Mouse (Mus musculus) erythroid progenitor cell, adult 5-6 weeks (primary cell): ENCODE results near the gene Rabif. TPM values are rescaled to one million over a fixed set of nuclear protein-coding genes. Genes with fewer than 3 reads are reported as not detected.
A peak's percentile ranks its signal among the peaks of the same experiment; 100 is the strongest.
"Not testable (repeated sequence)": the region's sequence is repeated elsewhere in the genome, so short reads cannot be mapped to it uniquely, and the experiment has no call there.

Experiments
- ATAC-seq: replicated peaks from 2 replicates; pipeline ENCODE4 v1.8.0; 2016; ENCODE audit warnings: moderate number of reproducible peaks, mild to moderate bottlenecking, moderate TSS enrichment, inconsistent platforms; ENCODE audit not compliant: poor library complexity, low FRiP score, severe bottlenecking
- total RNA-seq, 2 experiments: library from RNA; stranded (forward) in 1 of 2; stranded (reverse) in 1 of 2; fragments of 150-400 nt in 1 of 2; fragments of 186-747, 209-891 nt in 1 of 2; gene quantifications; 2 replicates each; pipeline versions ENCODE4 v1.2.3 to v1.2.4; 2015 to 2017; ENCODE audit warnings: low replicate concordance in 2 of 2

Gene Rabif
- total RNA-seq, 2 experiments from 2014 or later, result 3.6 to 18.4 TPM

GRCm38 (mm10) chr1:134510018-134510417, 15.6 kb downstream of the Rabif start:
- no peak for ATAC-seq

GRCm38 (mm10) chr1:134512183-134512582, 17.7 kb downstream of the Rabif start:
- no peak for ATAC-seq

- ATAC-seq, result no peak
These were observed 18.1 kb downstream of the Rabif start for GRCm38 (mm10) chr1:134512584-134512983.

GRCm38 (mm10) chr1:134513312-134513860, 18.9 kb downstream of the Rabif start:
- peak; percentile 55 for ATAC-seq

- ATAC-seq, result no peak
These were observed 19.6 kb downstream of the Rabif start for GRCm38 (mm10) chr1:134513876-134514590.

GRCm38 (mm10) chr1:134515891-134516290, 21.4 kb downstream of the Rabif start:
- ATAC-seq, result no peak

GRCm38 (mm10) chr1:134516491-134517198, 22.2 kb downstream of the Rabif start:
- ATAC-seq, result no peak

- ATAC-seq, result not testable (repeated sequence)
These were observed 23.4 kb downstream of the Rabif start for GRCm38 (mm10) chr1:134517841-134518240.

- peak; percentile 88 for ATAC-seq
These were observed 24.2 kb downstream of the Rabif start for GRCm38 (mm10) chr1:134518677-134519076.

GRCm38 (mm10) chr1:134519201-134519600, 24.8 kb downstream of the Rabif start:
- not testable (repeated sequence) for ATAC-seq

GRCm38 (mm10) chr1:134520001-134520721, 25.7 kb downstream of the Rabif start:
- ATAC-seq, result no peak

- ATAC-seq, result peak; percentile 65
These were observed 26.7 kb downstream of the Rabif start for GRCm38 (mm10) chr1:134521163-134521562.

- no peak for ATAC-seq
These were observed 27.9 kb downstream of the Rabif start for GRCm38 (mm10) chr1:134522325-134522724.

- no peak for ATAC-seq
These were observed 30.0 kb downstream of the Rabif start for GRCm38 (mm10) chr1:134524424-134524823.

- ATAC-seq, result no peak
These were observed 30.6 kb downstream of the Rabif start for GRCm38 (mm10) chr1:134525015-134525414.

- peak; percentile 95 for ATAC-seq
These were observed 32.3 kb downstream of the Rabif start for GRCm38 (mm10) chr1:134526752-134527151.

GRCm38 (mm10) chr1:134530618-134531017, 36.2 kb downstream of the Rabif start:
- no peak for ATAC-seq

GRCm38 (mm10) chr1:134533710-134534109, 39.3 kb downstream of the Rabif start:
- not testable (repeated sequence) for ATAC-seq

GRCm38 (mm10) chr1:134535054-134535453, 40.6 kb downstream of the Rabif start:
- no peak for ATAC-seq

- peak; percentile 70 for ATAC-seq
These were observed 41.1 kb downstream of the Rabif start for GRCm38 (mm10) chr1:134535513-134535912.
